27 mouse cellular contexts compared by ENCODE assay signal in genomic region chr17:67301367-67301766, GRCm38 (mm10). TPM values are rescaled to one million over a fixed set of nuclear protein-coding genes. Genes with fewer than 3 reads are reported as not detected.
"Had no signal": no experiment of that assay in that cellular context is flagged by ENCODE, and none has a peak within 500 bp of the region (broad histone marks: within the 10 kb centered on the region; RNA-seq: fewer than 3 reads in every experiment).

No protein-coding gene starts in this region.

- H3K4me3 ChIP-seq: embryonic facial prominence, embryonic 12.5 days; embryonic facial prominence, embryonic 13.5 days; embryonic facial prominence, embryonic 15.5 days; erythroblast, embryonic 14.5 days; forebrain, embryonic 10.5 days; forebrain, embryonic 12.5 days; forebrain, embryonic 13.5 days; forebrain, embryonic 15.5 days; gastrocnemius, adult 2 months; heart, adult 2 months; heart, embryonic 10.5 days had no signal

- H3K9ac ChIP-seq: embryonic facial prominence, embryonic 12.5 days; embryonic facial prominence, embryonic 13.5 days; embryonic facial prominence, embryonic 15.5 days; forebrain, embryonic 12.5 days; forebrain, embryonic 13.5 days; forebrain, embryonic 15.5 days; forebrain, postnatal 0 days had no signal

- DNase-seq: cerebellum, adult 8-10 months; cerebellum, adult 9-10 months; cerebellum, adult 9-11 months; cerebellum, postnatal 10 days; cerebellum, postnatal 14 days; cerebellum, postnatal 25 days; cerebellum, postnatal 36 days; embryo, embryonic 11 days; forebrain, postnatal 0 days; gastrocnemius, adult 2 months; gastrocnemius, postnatal 10 days; gastrocnemius, postnatal 14 days; gastrocnemius, postnatal 25 days; gastrocnemius, postnatal 36 days; heart, adult 18-20 months; heart, adult 2 months had no signal

- H3K9me3 ChIP-seq: embryonic facial prominence, embryonic 12.5 days; embryonic facial prominence, embryonic 13.5 days; embryonic facial prominence, embryonic 15.5 days; forebrain, embryonic 10.5 days; forebrain, embryonic 12.5 days; forebrain, embryonic 13.5 days; forebrain, embryonic 15.5 days; heart, embryonic 10.5 days had no signal

- H3K27me3 ChIP-seq: embryonic facial prominence, embryonic 12.5 days; embryonic facial prominence, embryonic 13.5 days; embryonic facial prominence, embryonic 15.5 days had no signal

- H3K36me3 ChIP-seq: embryonic facial prominence, embryonic 12.5 days; embryonic facial prominence, embryonic 13.5 days; embryonic facial prominence, embryonic 15.5 days; forebrain, embryonic 10.5 days; forebrain, embryonic 12.5 days; forebrain, embryonic 15.5 days; heart, embryonic 10.5 days had no signal

- ATAC-seq: forebrain, embryonic 13.5 days; forebrain, embryonic 14.5 days; forebrain, embryonic 15.5 days; forebrain, embryonic 16.5 days; forebrain, postnatal 0 days had no signal

- H3K4me2 ChIP-seq: embryonic facial prominence, embryonic 12.5 days; embryonic facial prominence, embryonic 13.5 days; embryonic facial prominence, embryonic 15.5 days; forebrain, embryonic 12.5 days; forebrain, embryonic 13.5 days; forebrain, embryonic 15.5 days had no signal

- H3K27ac ChIP-seq: embryonic facial prominence, embryonic 12.5 days; embryonic facial prominence, embryonic 13.5 days; embryonic facial prominence, embryonic 15.5 days; forebrain, embryonic 10.5 days; forebrain, embryonic 12.5 days; forebrain, embryonic 13.5 days; forebrain, embryonic 15.5 days; gastrocnemius, adult 2 months; heart, adult 2 months; heart, embryonic 10.5 days had no signal

RNA-seq across cellular contexts. Expression of gene Ptprm, which starts 52.9 kb away (rescaled TPM):
- polyA plus RNA-seq: erythroblast, embryonic 14.5 days had no signal
